18 mouse cellular contexts compared by ENCODE assay signal in genomic region chr2:128145433-128145832, GRCm38 (mm10).
"Had no signal": no experiment of that assay in that cellular context is flagged by ENCODE, and none has a peak within 500 bp of the region (broad histone marks: within the 10 kb centered on the region; RNA-seq: fewer than 3 reads in every experiment).

No protein-coding gene starts in this region.

- ATAC-seq: intestine, postnatal 0 days; midbrain, embryonic 16.5 days had no signal

- H3K9me3 ChIP-seq: limb, embryonic 10.5 days; limb, embryonic 13.5 days; midbrain, embryonic 12.5 days; neural tube, embryonic 13.5 days; stomach, embryonic 15.5 days had no signal

- H3K4me3 ChIP-seq: layer of hippocampus, adult 2 months; limb, embryonic 10.5 days; limb, embryonic 13.5 days; midbrain, embryonic 12.5 days; myocyte; neural tube, embryonic 13.5 days; stomach, embryonic 15.5 days had no signal

- H3K27ac ChIP-seq: layer of hippocampus, adult 2 months; limb, embryonic 10.5 days; limb, embryonic 13.5 days; macrophage; midbrain, embryonic 12.5 days; neural tube, embryonic 13.5 days; stomach, embryonic 15.5 days had no signal

- H3K9ac ChIP-seq: limb, embryonic 13.5 days; midbrain, embryonic 12.5 days; neural tube, embryonic 13.5 days; stomach, embryonic 15.5 days had no signal

- H3K4me1 ChIP-seq: limb, embryonic 10.5 days; midbrain, embryonic 12.5 days; stomach, embryonic 15.5 days had no signal

- DNase-seq: kidney, adult 8-10 months; layer of hippocampus, adult 9-11 months; lung, adult 18-20 months; retina, postnatal 1 day; right cerebral cortex, postnatal 25 days; spleen, adult 18-20 months; thymus, adult 2 months; thymus, postnatal 25 days had no signal

- H3K4me2 ChIP-seq: limb, embryonic 13.5 days; midbrain, embryonic 12.5 days; neural tube, embryonic 13.5 days; stomach, embryonic 15.5 days had no signal

- H3K27me3 ChIP-seq: limb, embryonic 13.5 days; midbrain, embryonic 12.5 days; neural tube, embryonic 13.5 days; stomach, embryonic 15.5 days had no signal
